Mouse (Mus musculus): ENCODE results near the gene Siglec1. TPM values are rescaled to one million over a fixed set of nuclear protein-coding genes. Genes with fewer than 3 reads are reported as not detected.
A peak's percentile ranks its signal among the peaks of the same experiment; 100 is the strongest.

Gene Siglec1
- polyA plus RNA-seq, 1 experiment from 2014 or later, result 0.33 TPM

GRCm38 (mm10) chr2:131061607-131062006 is 25.0 kb downstream of the Siglec1 start:
- peak overlapping the region; percentile 6; the same call in 1 of the 2 replicates for H3K9ac ChIP-seq
- no peak for ATAC-seq (ENCODE audit: extremely low read depth, insufficient number of reproducible peaks, low FRiP score, low TSS enrichment)
- peak overlapping the region; percentile 63 for H3K27ac ChIP-seq (replicated peaks)

GRCm38 (mm10) chr2:131060784-131061183 is 25.8 kb downstream of the Siglec1 start:
- Histone ChIP-seq H3K9me3 (no peaks in the 10 kb centered on the region), H3K4me3 (no peak overlapping the region), H3K27me3 (replicated peaks) (peaks cover 63% of the 10 kb centered on the region), H3K27ac (replicated peaks) (peak overlapping the region; percentile 63; the same call in 1 of the 2 replicates), H3K4me1 (peaks cover 58% of the 10 kb centered on the region), H3K4me2 (peak overlapping the region; percentile 38), H3K36me3 (no peaks in the 10 kb centered on the region), H3K9ac (0 out of 2 replicates have a peak overlapping the region, but pooled peaks have one; percentile 42)
- 51% methylated on average over 6 of the region's 6 CpGs for WGBS
- ATAC-seq (ENCODE audit: extremely low read depth, insufficient number of reproducible peaks, low FRiP score, low TSS enrichment), result no peak

More at GRCm38 (mm10) chr2:131061607-131062006, 25.0 kb downstream of the Siglec1 start:
- Histone ChIP-seq H3K9me3 (no peaks in the 10 kb centered on the region), H3K36me3 (no peaks in the 10 kb centered on the region), H3K4me2 (peak overlapping the region; percentile 38), H3K4me3 (no peak overlapping the region), H3K27me3 (replicated peaks) (peaks cover 64% of the 10 kb centered on the region), H3K4me1 (peaks cover 50% of the 10 kb centered on the region)
- WGBS, result 26% methylated on average over 5 of the region's 5 CpGs

- H3K9ac ChIP-seq, result peak overlapping the region; percentile 19
- H3K27ac ChIP-seq (replicated peaks), result peak overlapping the region; percentile 69
- 55% methylated on average over 9 of the region's 9 CpGs for WGBS
- H3K4me3 ChIP-seq, result no peak overlapping the region
- ATAC-seq (ENCODE audit: extremely low read depth, insufficient number of reproducible peaks, low FRiP score, low TSS enrichment), result no peak
- H3K4me2 ChIP-seq, result no peak overlapping the region
- no peaks in the 10 kb centered on the region for H3K9me3 ChIP-seq
- peaks cover 66% of the 10 kb centered on the region for H3K4me1 ChIP-seq
- no peaks in the 10 kb centered on the region for H3K36me3 ChIP-seq
- H3K27me3 ChIP-seq (replicated peaks), result peaks cover 63% of the 10 kb centered on the region
Observed at GRCm38 (mm10) chr2:131059781-131060540, 26.6 kb downstream of the Siglec1 start.

- no peak overlapping the region for H3K4me2 ChIP-seq
- no peaks in the 10 kb centered on the region for H3K36me3 ChIP-seq
- H3K27me3 ChIP-seq (replicated peaks), result peaks cover 63% of the 10 kb centered on the region
- H3K9me3 ChIP-seq, result no peaks in the 10 kb centered on the region
- peak overlapping the region; percentile 69 for H3K27ac ChIP-seq (replicated peaks)
- H3K4me3 ChIP-seq, result no peak overlapping the region
- 11% methylated on average over 1 of the region's 1 CpGs for WGBS
- H3K9ac ChIP-seq, result peak overlapping the region; percentile 19
- no peak for ATAC-seq (ENCODE audit: extremely low read depth, insufficient number of reproducible peaks, low FRiP score, low TSS enrichment)
- H3K4me1 ChIP-seq, result peaks cover 72% of the 10 kb centered on the region
Observed at GRCm38 (mm10) chr2:131059377-131059776, 27.2 kb downstream of the Siglec1 start.

- H3K4me1 ChIP-seq, result peaks cover 79% of the 10 kb centered on the region
Observed at GRCm38 (mm10) chr2:131058672-131059071, 27.9 kb downstream of the Siglec1 start.

GRCm38 (mm10) chr2:131056191-131056590 is 30.4 kb downstream of the Siglec1 start:
- no peaks in the 10 kb centered on the region for H3K36me3 ChIP-seq
- H3K9ac ChIP-seq, result 0 out of 2 replicates have a peak overlapping the region, but pooled peaks have one; percentile 9
- H3K4me2 ChIP-seq, result peak overlapping the region; percentile 65; the same call in 1 of the 2 replicates
- no peaks in the 10 kb centered on the region for H3K9me3 ChIP-seq
- WGBS, result 3% methylated on average over 10 of the region's 10 CpGs
- ATAC-seq (ENCODE audit: extremely low read depth, insufficient number of reproducible peaks, low FRiP score, low TSS enrichment), result no peak
- H3K4me1 ChIP-seq, result peaks cover 60% of the 10 kb centered on the region
- H3K4me3 ChIP-seq, result no peak overlapping the region
- H3K27ac ChIP-seq (replicated peaks), result no peak overlapping the region
- H3K27me3 ChIP-seq (replicated peaks), result peaks cover 67% of the 10 kb centered on the region

More at GRCm38 (mm10) chr2:131058672-131059071, 27.9 kb downstream of the Siglec1 start:
- no peaks in the 10 kb centered on the region for H3K9me3 ChIP-seq
- H3K27ac ChIP-seq (replicated peaks), result no peak overlapping the region
- ATAC-seq (ENCODE audit: extremely low read depth, insufficient number of reproducible peaks, low FRiP score, low TSS enrichment), result no peak
- no peak overlapping the region for H3K9ac ChIP-seq
- no peaks in the 10 kb centered on the region for H3K36me3 ChIP-seq
- no peak overlapping the region for H3K4me2 ChIP-seq
- H3K27me3 ChIP-seq (replicated peaks), result peaks cover 63% of the 10 kb centered on the region
- 80% methylated on average over 8 of the region's 8 CpGs for WGBS
- H3K4me3 ChIP-seq, result no peak overlapping the region

- 6% methylated on average over 10 of the region's 10 CpGs for WGBS
- peaks cover 73% of the 10 kb centered on the region for H3K27me3 ChIP-seq (replicated peaks)
- H3K4me3 ChIP-seq, result 0 out of 2 replicates have a peak overlapping the region, but pooled peaks have one; percentile 6
- H3K4me2 ChIP-seq, result peak overlapping the region; percentile 65; the same call in 1 of the 2 replicates
- peaks cover 55% of the 10 kb centered on the region for H3K4me1 ChIP-seq
- 0 out of 2 replicates have a peak overlapping the region, but pooled peaks have one; percentile 9 for H3K9ac ChIP-seq
- H3K27ac ChIP-seq (replicated peaks), result no peak overlapping the region
- no peaks in the 10 kb centered on the region for H3K36me3 ChIP-seq
- no peaks in the 10 kb centered on the region for H3K9me3 ChIP-seq
- no peak for ATAC-seq (ENCODE audit: extremely low read depth, insufficient number of reproducible peaks, low FRiP score, low TSS enrichment)
Observed at GRCm38 (mm10) chr2:131055631-131056030, 30.9 kb downstream of the Siglec1 start.

- 4% methylated on average over 21 of the region's 21 CpGs for WGBS
- Histone ChIP-seq H3K9ac (peak overlapping the region; percentile 64), H3K9me3 (no peaks in the 10 kb centered on the region), H3K27me3 (replicated peaks) (peaks cover 80% of the 10 kb centered on the region), H3K4me3 (peak overlapping the region; percentile 44), H3K36me3 (no peaks in the 10 kb centered on the region), H3K4me2 (peak overlapping the region; percentile 65), H3K27ac (replicated peaks) (no peak overlapping the region), H3K4me1 (peaks cover 46% of the 10 kb centered on the region)
- ATAC-seq (ENCODE audit: extremely low read depth, insufficient number of reproducible peaks, low FRiP score, low TSS enrichment), result no peak
Observed at GRCm38 (mm10) chr2:131054646-131055264, 31.8 kb downstream of the Siglec1 start.

- H3K9me3 ChIP-seq, result no peaks in the 10 kb centered on the region
- H3K36me3 ChIP-seq, result no peaks in the 10 kb centered on the region
- H3K27ac ChIP-seq (replicated peaks), result no peak overlapping the region
- H3K9ac ChIP-seq, result peak overlapping the region; percentile 64
- H3K4me2 ChIP-seq, result peak overlapping the region; percentile 65
- no peak for ATAC-seq (ENCODE audit: extremely low read depth, insufficient number of reproducible peaks, low FRiP score, low TSS enrichment)
- peaks cover 80% of the 10 kb centered on the region for H3K27me3 ChIP-seq (replicated peaks)
- 2% methylated on average over 45 of the region's 45 CpGs for WGBS
- peaks cover 39% of the 10 kb centered on the region for H3K4me1 ChIP-seq
- H3K4me3 ChIP-seq, result peak overlapping the region; percentile 44
Observed at GRCm38 (mm10) chr2:131053851-131054645, 32.5 kb downstream of the Siglec1 start.

GRCm38 (mm10) chr2:131052862-131053418 is 33.6 kb downstream of the Siglec1 start:
- peaks cover 35% of the 10 kb centered on the region for H3K4me1 ChIP-seq
- no peak overlapping the region for H3K9ac ChIP-seq
- no peaks in the 10 kb centered on the region for H3K36me3 ChIP-seq
- H3K27me3 ChIP-seq (replicated peaks), result peaks cover 77% of the 10 kb centered on the region
- no peak for ATAC-seq (ENCODE audit: extremely low read depth, insufficient number of reproducible peaks, low FRiP score, low TSS enrichment)
- no peak overlapping the region for H3K27ac ChIP-seq (replicated peaks)
- no peak overlapping the region for H3K4me2 ChIP-seq
- 68% methylated on average over 6 of the region's 6 CpGs for WGBS
- H3K9me3 ChIP-seq, result no peaks in the 10 kb centered on the region
- no peak overlapping the region for H3K4me3 ChIP-seq
